In genomic region chr17:81738311-81738755, GRCm38 (mm10) we compare ENCODE assay signal across 8 mouse cellular contexts. TPM values are rescaled to one million over a fixed set of nuclear protein-coding genes. Genes with fewer than 3 reads are reported as not detected.
DNase-seq lines count a peak whose midpoint lies in the region; ATAC-seq and TF ChIP-seq lines count a peak whose summit lies in the region.

TSS of gene Slc8a1 (minus strand) at chr17:81738377.

- no peak for DNase-seq in kidney, adult 11 months
- peak; percentile 41 to 55 for DNase-seq in frontal cortex, postnatal 14 days (ENCODE audit: low spot score in 2 of 2)
- peak; percentile 21 for DNase-seq in heart, postnatal 25 days (ENCODE audit: low spot score)
- peak; percentile 30 to 74 for DNase-seq in left cerebral cortex, adult 9 months (ENCODE audit: low spot score in 2 of 2)
- DNase-seq in stomach, postnatal 0 days (ENCODE audit: low spot score): no peak
- DNase-seq in ovary, postnatal 14 days (ENCODE audit: low spot score): no peak
- DNase-seq in thymus, postnatal 10 days (ENCODE audit: low spot score in 2 of 2): no peak

- H3K27me3 ChIP-seq in kidney, embryonic 15.5 days: no peaks in the 10 kb centered on the region
- no peaks in the 10 kb centered on the region for H3K27me3 ChIP-seq in stomach, postnatal 0 days (ENCODE audit: control insufficient read depth, insufficient read depth, low read length)

- no peak within 1 kb of the TSS for H3K4me3 ChIP-seq in kidney, embryonic 15.5 days (replicated peaks)
- H3K4me3 ChIP-seq in stomach, postnatal 0 days (ENCODE audit: low read depth, low read length): peak within 1 kb of the TSS; percentile 0; the same call in 1 of the 2 replicates

- H3K36me3 ChIP-seq in kidney, embryonic 15.5 days: no peaks in the 10 kb centered on the region
- no peaks in the 10 kb centered on the region for H3K36me3 ChIP-seq in stomach, postnatal 0 days (ENCODE audit: control insufficient read depth, insufficient read depth, low read length)

- TF ChIP-seq CTCF in stomach, postnatal 0 days (IDR thresholded peaks at IDR 0.05; ENCODE audit: low read depth): no peak

- no peaks in the 10 kb centered on the region for H3K9me3 ChIP-seq in kidney, embryonic 15.5 days (replicated peaks)
- no peaks in the 10 kb centered on the region for H3K9me3 ChIP-seq in stomach, postnatal 0 days (ENCODE audit: control insufficient read depth, low read length)

- no peak for TF ChIP-seq EP300 in stomach, postnatal 0 days (optimal IDR thresholded peaks at IDR 0.05)

- no peak for ATAC-seq in kidney, embryonic 15.5 days (replicated peaks; ENCODE audit: low FRiP score)
- no peak for ATAC-seq in stomach, postnatal 0 days (ENCODE audit: low FRiP score, low TSS enrichment)

- no peak within 1 kb of the TSS for H3K4me2 ChIP-seq in kidney, embryonic 15.5 days
- H3K4me2 ChIP-seq in stomach, postnatal 0 days (replicated peaks; ENCODE audit: low read depth): no peak within 1 kb of the TSS; the same call in 1 of the 2 replicates

- no peak within 1 kb of the TSS for H3K27ac ChIP-seq in kidney, embryonic 15.5 days
- no peak within 1 kb of the TSS for H3K27ac ChIP-seq in stomach, postnatal 0 days (replicated peaks)

- intact Hi-C loops in heart, postnatal 25 days (cut with DNase I): loop anchor here (5.0 kb wide), 1 partner anchor 109 kb away; no protein-coding TSS in a partner anchor

- H3K4me1 ChIP-seq in kidney, embryonic 15.5 days: no peaks in the 10 kb centered on the region
- no peaks in the 10 kb centered on the region for H3K4me1 ChIP-seq in stomach, postnatal 0 days (replicated peaks; ENCODE audit: control insufficient read depth, insufficient read depth)

- WGBS in kidney, embryonic 15.5 days: 86% methylated on average over 14 of the region's 14 CpGs
- 73% methylated on average over 14 of the region's 14 CpGs for WGBS in stomach, postnatal 0 days

- H3K9ac ChIP-seq in kidney, embryonic 15.5 days: no peak within 1 kb of the TSS
- no peak within 1 kb of the TSS for H3K9ac ChIP-seq in stomach, postnatal 0 days (ENCODE audit: low read length)

RNA-seq across cellular contexts. Expression of gene Slc8a1, which starts in this region (rescaled TPM):
- polyA plus RNA-seq in kidney, embryonic 15.5 days (2015; fragmentation: Nextera tagmentation; extraction: Ambion mirVana): 10.5 and 11.8 TPM in 2 replicates
- total RNA-seq in heart, postnatal 25 days (2021): 100 to 1,000 TPM; 449 to 453 TPM
- 3.1 and 3.2 TPM in 2 replicates for polyA plus RNA-seq in stomach, postnatal 0 days (2015; fragmentation: Nextera tagmentation; extraction: Ambion mirVana)

Comparison
In these comparisons a context has a peak if more than half of its experiments do, and no peak if none do; other contexts are left out.
1. DNase-seq: peak in frontal cortex, postnatal 14 days (2 of 2), heart, postnatal 25 days (single experiment) and left cerebral cortex, adult 9 months (2 of 2); none in kidney, adult 11 months (single experiment), stomach, postnatal 0 days (single experiment), ovary, postnatal 14 days (single experiment) and thymus, postnatal 10 days (0 of 2).